Mouse (Mus musculus): ENCODE data around the gene Pknox1.

Gene Pknox1

GRCm38 (mm10) chr17:31557124-31557880 lies 7.2 kb upstream of the Pknox1 start:
- no peak for DNase-seq

GRCm38 (mm10) chr17:31557947-31558542 lies 6.5 kb upstream of the Pknox1 start:
- no peak for DNase-seq

GRCm38 (mm10) chr17:31559021-31559789 lies 5.3 kb upstream of the Pknox1 start:
- DNase-seq = no peak

- DNase-seq = peak; percentile 71
Observed at GRCm38 (mm10) chr17:31563632-31564014, 911 bp upstream of the Pknox1 start.

GRCm38 (mm10) chr17:31564858-31565140 lies 265 bp downstream of the Pknox1 start:
- DNase-seq = no peak

- DNase-seq = peak; percentile 80
Observed at GRCm38 (mm10) chr17:31565141-31566056, 865 bp downstream of the Pknox1 start.

- DNase-seq = no peak
Observed at GRCm38 (mm10) chr17:31566276-31566675, 1.7 kb downstream of the Pknox1 start.

GRCm38 (mm10) chr17:31569756-31570155 lies 5.2 kb downstream of the Pknox1 start:
- no peak for DNase-seq

GRCm38 (mm10) chr17:31570321-31570925 lies 5.9 kb downstream of the Pknox1 start:
- DNase-seq = no peak

GRCm38 (mm10) chr17:31571689-31572088 lies 7.2 kb downstream of the Pknox1 start:
- no peak for DNase-seq

- no peak for DNase-seq
Observed at GRCm38 (mm10) chr17:31574662-31575061, 10.1 kb downstream of the Pknox1 start.

- peak; percentile 90 for DNase-seq
Observed at GRCm38 (mm10) chr17:31576394-31577175, 12.1 kb downstream of the Pknox1 start.

GRCm38 (mm10) chr17:31580344-31580743 lies 15.8 kb downstream of the Pknox1 start:
- DNase-seq = no peak

GRCm38 (mm10) chr17:31583185-31583584 lies 18.7 kb downstream of the Pknox1 start:
- no peak for DNase-seq

- DNase-seq = no peak
Observed at GRCm38 (mm10) chr17:31583781-31584180, 19.2 kb downstream of the Pknox1 start.

- DNase-seq = no peak
Observed at GRCm38 (mm10) chr17:31588115-31588514, 23.6 kb downstream of the Pknox1 start.

- no peak for DNase-seq
Observed at GRCm38 (mm10) chr17:31588726-31589125, 24.2 kb downstream of the Pknox1 start.

GRCm38 (mm10) chr17:31590846-31591245 lies 26.3 kb downstream of the Pknox1 start:
- no peak for DNase-seq

- DNase-seq = no peak
Observed at GRCm38 (mm10) chr17:31594590-31594989, 30.1 kb downstream of the Pknox1 start.

GRCm38 (mm10) chr17:31595077-31595476 lies 30.5 kb downstream of the Pknox1 start:
- no peak for DNase-seq

GRCm38 (mm10) chr17:31597957-31598356 lies 33.4 kb downstream of the Pknox1 start:
- no peak for DNase-seq

- DNase-seq = no peak
Observed at GRCm38 (mm10) chr17:31598593-31598992, 34.1 kb downstream of the Pknox1 start.
